Mouse (Mus musculus) frontal cortex, adult 2 months (tissue): ENCODE results near the gene Nav1. TPM values are rescaled to one million over a fixed set of nuclear protein-coding genes. Genes with fewer than 3 reads are reported as not detected.
A peak's percentile ranks its signal among the peaks of the same experiment; 100 is the strongest.

Source experiments
- DNase-seq, 2 experiments: peaks; one replicate each; pipeline ENCODE4 v3.0.0; 2022; ENCODE audit warnings: low spot score in 1 of 2; ENCODE audit errors: extremely low spot score in 1 of 2
- polyA plus RNA-seq: library from polyadenylated mRNA; depleted of rRNA; stranded (reverse); fragments of >200 nt; gene quantifications from 2 replicates; pipeline ENCODE4 v1.2.3, GENCODE M21; 2012

Nav1 gene
- polyA plus RNA-seq, 1 experiment = 61.9 TPM

GRCm38 (mm10) chr1:135523780-135524517 is 83.1 kb downstream of the Nav1 start:
- DNase-seq = no peak

- DNase-seq = no peak
These were observed 83.8 kb downstream of the Nav1 start for GRCm38 (mm10) chr1:135523344-135523743.

- DNase-seq = no peak
These were observed 86.4 kb downstream of the Nav1 start for GRCm38 (mm10) chr1:135520550-135521168.

GRCm38 (mm10) chr1:135518661-135519060 is 88.4 kb downstream of the Nav1 start:
- peak; percentile 43 to 72 for DNase-seq

GRCm38 (mm10) chr1:135517469-135517868 is 89.6 kb downstream of the Nav1 start:
- DNase-seq = no peak

- DNase-seq = no peak
These were observed 90.4 kb downstream of the Nav1 start for GRCm38 (mm10) chr1:135516511-135517305.

GRCm38 (mm10) chr1:135515633-135516238 is 91.4 kb downstream of the Nav1 start:
- DNase-seq = no peak

- peak in 1 of 2 experiments; percentile 32 for DNase-seq
These were observed 92.0 kb downstream of the Nav1 start for GRCm38 (mm10) chr1:135514913-135515632.

- no peak for DNase-seq
These were observed 93.0 kb downstream of the Nav1 start for GRCm38 (mm10) chr1:135514046-135514445.

- no peak for DNase-seq
These were observed 93.6 kb downstream of the Nav1 start for GRCm38 (mm10) chr1:135513464-135513863.

GRCm38 (mm10) chr1:135510346-135510977 is 96.6 kb downstream of the Nav1 start:
- DNase-seq = peak in 1 of 2 experiments; percentile 60

- no peak for DNase-seq
These were observed 97.7 kb downstream of the Nav1 start for GRCm38 (mm10) chr1:135509145-135510084.

- DNase-seq = no peak
These were observed 98.8 kb downstream of the Nav1 start for GRCm38 (mm10) chr1:135508349-135508634.

GRCm38 (mm10) chr1:135507572-135508348 is 99.3 kb downstream of the Nav1 start:
- DNase-seq = no peak

GRCm38 (mm10) chr1:135505499-135505898 is 101.6 kb downstream of the Nav1 start:
- DNase-seq = no peak

- peak in 1 of 2 experiments; percentile 59 for DNase-seq
These were observed 103.7 kb downstream of the Nav1 start for GRCm38 (mm10) chr1:135503436-135503835.

GRCm38 (mm10) chr1:135502750-135503149 is 104.3 kb downstream of the Nav1 start:
- DNase-seq = no peak

- DNase-seq = no peak
These were observed 105.0 kb downstream of the Nav1 start for GRCm38 (mm10) chr1:135502135-135502534.
